Mouse (Mus musculus) cerebellum, adult 2 months (tissue): ENCODE data around the gene Lats1. TPM values are rescaled to one million over a fixed set of nuclear protein-coding genes. Genes with fewer than 3 reads are reported as not detected.

Experiments
- DNase-seq, 2 experiments: peaks; one replicate each; pipeline ENCODE4 v3.0.0; 2021
- H3K27ac ChIP-seq: fragments of 200-500 bp; 2 replicates; pipeline ENCODE4 v1.5.1; 2012; ENCODE audit warnings: low read length, control low read depth, inconsistent platforms; ENCODE audit not compliant: insufficient read depth
- H3K27me3 ChIP-seq: fragments of 200-500 bp; 2 replicates; pipeline ENCODE4 v1.6.1; 2012; ENCODE audit warnings: inconsistent platforms, mild to moderate bottlenecking, low read length, moderate library complexity; ENCODE audit not compliant: control insufficient read depth, insufficient read depth
- H3K4me1 ChIP-seq: fragments of 200-500 bp; 2 replicates; pipeline ENCODE4 v1.6.1; 2011; ENCODE audit warnings: low read length; ENCODE audit not compliant: control insufficient read depth, insufficient read depth
- H3K4me3 ChIP-seq: fragments of 200-500 bp; replicated peaks from 2 replicates; pipeline ENCODE3; 2011; ENCODE audit warnings: mild to moderate bottlenecking, low read depth, low read length, control low read depth; ENCODE audit not compliant: insufficient read depth
- CTCF ChIP-seq: fragments of 200-500 bp; IDR thresholded peaks from 2 replicates; pipeline ENCODE4 v1.5.1; 2011; ENCODE audit warnings: low read depth, mild to moderate bottlenecking, control low read depth, low read length, moderate library complexity, borderline replicate concordance; ENCODE audit not compliant: insufficient read depth
- POLR2A ChIP-seq: fragments of 200-500 bp; IDR thresholded peaks from 2 replicates; pipeline ENCODE4 v1.6.1; 2011; ENCODE audit warnings: low read length, control low read depth, borderline replicate concordance; ENCODE audit not compliant: insufficient read depth
- WGBS: fragments of 180-500 bp; shearing (Covaris S2); methylation state at CpG from one replicate; pipeline ENCODE4 v1.1.7; 2018; 5-methylcytosine and 5-hydroxymethylcytosine counted together
- polyA plus RNA-seq: library from polyadenylated mRNA; depleted of rRNA; stranded (reverse); fragments of >200 nt; gene quantifications from 2 replicates; pipeline ENCODE4 v1.2.3, GENCODE M21; 2012; rRNA removed

The Lats1 gene
- 20.5 and 22.2 TPM in 2 replicates for polyA plus RNA-seq

DNA sequence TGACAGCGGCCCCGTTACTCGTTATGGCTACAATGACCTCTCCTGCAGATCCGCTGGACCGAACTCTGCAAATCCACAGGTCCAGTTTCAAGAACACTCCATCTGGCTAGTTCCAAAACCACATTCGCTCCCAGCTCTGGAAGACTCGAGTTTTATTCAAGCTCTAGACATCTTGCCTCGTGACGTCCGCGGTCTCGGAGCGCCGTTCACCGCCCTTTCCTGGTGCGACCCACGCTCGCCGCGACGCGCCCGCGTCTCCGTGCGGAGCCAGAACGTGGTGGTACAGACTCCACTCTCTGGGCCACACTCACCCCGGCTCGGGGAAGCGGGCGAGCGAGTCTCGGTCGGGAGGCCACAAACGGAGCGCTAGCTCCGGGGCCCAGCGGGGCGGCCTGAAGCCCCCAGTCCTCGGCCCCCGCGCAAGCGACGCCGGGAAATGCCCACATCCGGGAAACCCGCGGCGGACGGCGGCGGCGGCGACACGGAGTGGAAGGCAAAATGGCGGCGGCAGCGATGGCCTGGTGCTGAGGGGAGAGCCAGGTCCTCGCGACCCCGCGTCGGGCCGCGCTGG lies at the start of gene Lats1, which contains the start of gene Pcmt1:
Gene Lats1, plus strand, starts transcription at position 484 of the 571 bp plus-strand sequence.
Gene Pcmt1, minus strand, starts transcription at position 406 of the 571 bp plus-strand sequence.
- peak within 1 kb of the TSS; percentile 96 for H3K27ac ChIP-seq
- peaks cover 14% of the 10 kb centered on the region; the same call in 1 of the 2 replicates for H3K4me1 ChIP-seq
- peak; percentile 65 for TF ChIP-seq POLR2A
- no peak for TF ChIP-seq CTCF
- DNase-seq: peak; percentile 87 to 92
- no peaks in the 10 kb centered on the region for H3K27me3 ChIP-seq
- under 1% methylated on average over 58 of the region's 65 CpGs for WGBS
- peak within 1 kb of the TSS; percentile 89 for H3K4me3 ChIP-seq

DNA sequence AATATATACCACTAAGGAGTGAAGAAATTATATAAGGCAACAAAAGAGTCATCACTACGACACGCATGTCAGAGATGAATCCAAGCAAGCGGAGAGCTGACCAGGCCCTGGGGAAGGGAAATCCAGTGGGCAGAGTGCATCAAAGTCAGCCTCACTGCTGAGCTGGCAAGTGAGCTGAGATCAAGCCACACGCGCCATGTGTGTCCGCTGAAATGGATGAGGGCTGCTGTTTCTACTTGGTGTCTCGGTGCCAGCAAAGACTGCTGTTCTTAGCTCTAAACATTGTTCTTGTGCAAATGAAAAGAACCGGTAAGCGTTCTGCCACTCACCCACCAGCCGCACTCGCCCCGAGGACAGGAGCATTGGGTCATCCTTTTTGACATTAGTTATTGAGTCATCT lies 40.6 kb upstream of the Lats1 start:
- H3K4me3 ChIP-seq: no peak overlapping the region
- DNase-seq: no peak
- H3K27me3 ChIP-seq: no peaks in the 10 kb centered on the region
- TF ChIP-seq POLR2A (no peak), CTCF (no peak)
- H3K27ac ChIP-seq: no peak overlapping the region
- 93% methylated on average over 12 of the region's 12 CpGs for WGBS
- no peaks in the 10 kb centered on the region for H3K4me1 ChIP-seq

DNA sequence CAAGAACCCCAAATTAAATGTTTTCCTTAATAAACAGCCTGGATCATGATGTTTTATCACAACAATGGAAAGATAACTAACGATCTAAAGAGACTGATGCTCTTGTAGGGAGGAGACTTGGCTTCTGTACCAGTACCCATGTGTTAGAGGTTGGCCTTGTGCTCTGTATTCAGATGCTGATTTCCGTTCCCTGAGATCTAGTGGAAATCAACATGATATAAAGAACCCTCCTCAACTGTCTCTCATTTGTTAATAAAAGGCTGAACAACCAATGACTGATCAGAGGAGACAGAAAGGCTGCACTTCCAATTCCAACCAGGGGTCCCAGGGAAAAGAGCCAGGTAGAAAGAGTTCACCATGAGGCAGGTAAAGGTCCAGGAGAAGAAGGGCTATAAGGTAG lies 35.1 kb upstream of the Lats1 start:
- Histone ChIP-seq H3K27ac (no peak overlapping the region), H3K4me1 (no peaks in the 10 kb centered on the region), H3K4me3 (no peak overlapping the region), H3K27me3 (no peaks in the 10 kb centered on the region)
- DNase-seq: no peak
- 59% methylated on average over 2 of the region's 2 CpGs for whole genome bisulfite sequencing
- TF ChIP-seq POLR2A (no peak), CTCF (no peak)

- H3K27me3 ChIP-seq: no peaks in the 10 kb centered on the region
- no peak for DNase-seq
- H3K27ac ChIP-seq: no peak overlapping the region
- 84% methylated on average over 4 of the region's 4 CpGs for WGBS
- TF ChIP-seq CTCF (no peak), POLR2A (no peak)
- no peaks in the 10 kb centered on the region for H3K4me1 ChIP-seq
- no peak overlapping the region for H3K4me3 ChIP-seq
Measured at GRCm38 (mm10) chr10:7649059-7649458, 32.0 kb upstream of the Lats1 start.

GRCm38 (mm10) chr10:7651057-7651456 lies 30.0 kb upstream of the Lats1 start:
- 70% methylated on average over 2 of the region's 2 CpGs for WGBS
- H3K4me1 ChIP-seq: no peaks in the 10 kb centered on the region
- no peaks in the 10 kb centered on the region for H3K27me3 ChIP-seq
- TF ChIP-seq CTCF (no peak), POLR2A (no peak)
- no peak overlapping the region for H3K27ac ChIP-seq
- DNase-seq: no peak
- no peak overlapping the region for H3K4me3 ChIP-seq

- DNase-seq: no peak
Measured at GRCm38 (mm10) chr10:7662471-7663141, 18.4 kb upstream of the Lats1 start.

GRCm38 (mm10) chr10:7663159-7664026 lies 17.6 kb upstream of the Lats1 start:
- Histone ChIP-seq H3K27ac (peak overlapping the region; percentile 98), H3K4me3 (peak overlapping the region; percentile 84), H3K4me1 (peaks cover 4% of the 10 kb centered on the region; the same call in 1 of the 2 replicates), H3K27me3 (no peaks in the 10 kb centered on the region)
- DNase-seq: peak; percentile 95
- TF ChIP-seq CTCF: no peak
- TF ChIP-seq POLR2A: peak; percentile 89
- WGBS: under 1% methylated on average over 64 of the region's 64 CpGs

More at GRCm38 (mm10) chr10:7662471-7663141, 18.4 kb upstream of the Lats1 start:
- Histone ChIP-seq H3K27ac (peak overlapping the region; percentile 60), H3K4me1 (peaks cover 4% of the 10 kb centered on the region; the same call in 1 of the 2 replicates), H3K27me3 (no peaks in the 10 kb centered on the region), H3K4me3 (peak overlapping the region; percentile 84)
- under 1% methylated on average over 44 of the region's 44 CpGs for WGBS
- TF ChIP-seq CTCF (no peak), POLR2A (no peak)

DNA sequence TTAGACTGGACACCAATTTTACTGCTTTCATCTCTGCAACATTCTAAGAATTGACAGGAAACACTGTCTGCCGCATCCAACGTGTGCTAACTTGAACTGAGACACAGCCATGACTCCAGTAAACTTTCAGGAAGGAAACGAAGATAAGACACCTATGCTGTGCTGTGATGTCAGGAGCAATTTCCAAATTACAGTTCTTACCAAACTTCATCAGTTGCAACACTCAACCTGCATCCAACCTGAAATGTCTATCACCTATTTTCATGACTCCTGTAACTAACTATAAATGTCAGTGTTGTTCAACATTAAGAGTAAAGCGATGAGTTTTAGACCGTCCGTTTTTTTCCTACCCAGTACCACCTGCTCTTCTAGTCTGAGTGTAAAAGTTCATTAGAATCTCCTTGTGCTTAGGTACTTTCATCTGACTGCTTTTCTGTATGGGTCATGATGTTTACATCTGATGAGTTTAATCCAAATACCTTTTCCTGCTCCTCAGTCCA lies 16.9 kb upstream of the Lats1 start:
- peaks cover 4% of the 10 kb centered on the region; the same call in 1 of the 2 replicates for H3K4me1 ChIP-seq
- H3K27me3 ChIP-seq: no peaks in the 10 kb centered on the region
- H3K4me3 ChIP-seq: peak overlapping the region; percentile 84
- H3K27ac ChIP-seq: peak overlapping the region; percentile 98; the same call in 1 of the 2 replicates
- 53% methylated on average over 6 of the region's 6 CpGs for WGBS
- no peak for TF ChIP-seq POLR2A
- TF ChIP-seq CTCF: no peak
- DNase-seq: no peak
